Mouse (Mus musculus) heart, postnatal 0 days (tissue): Measurements from ENCODE around the gene Ntng1. TPM values are rescaled to one million over a fixed set of nuclear protein-coding genes. Genes with fewer than 3 reads are reported as not detected.

Experiments used
- ATAC-seq: fragments of 200-750 bp; cut with Nextera tagmentation; 2 replicates; pipeline ENCODE4 v1.8.0; 2017; ENCODE audit warnings: low read depth, moderate number of reproducible peaks, moderate library complexity; ENCODE audit not compliant: insufficient read depth
- DNase-seq: peaks from one replicate; pipeline ENCODE4 v3.0.0-alpha.2; 2016; ENCODE audit warnings: low spot score
- H3K27ac ChIP-seq: fragments of 300-500 bp; sonication (generic); 2 replicates; pipeline ENCODE4 v1.5.1; 2014; ENCODE audit warnings: low read depth, mild to moderate bottlenecking
- H3K27me3 ChIP-seq: fragments of 300-500 bp; sonication (generic); 2 replicates; pipeline ENCODE4 v1.6.1; 2014; ENCODE audit warnings: low read length, mixed read lengths; ENCODE audit not compliant: control insufficient read depth, insufficient read depth
- H3K36me3 ChIP-seq: fragments of 300-500 bp; sonication (generic); replicated peaks from 2 replicates; pipeline ENCODE4 v1.6.1; 2014; ENCODE audit warnings: low read length, mixed read lengths; ENCODE audit not compliant: control insufficient read depth, insufficient read depth
- H3K4me1 ChIP-seq: fragments of 300-500 bp; sonication (generic); 2 replicates; pipeline ENCODE4 v1.6.1; 2014; ENCODE audit warnings: antibody characterized with exemption; ENCODE audit not compliant: control insufficient read depth, insufficient read depth
- H3K4me2 ChIP-seq: fragments of 300-500 bp; sonication (generic); 2 replicates; pipeline ENCODE4 v1.6.1; 2014; ENCODE audit warnings: low read depth, mild to moderate bottlenecking, low read length, moderate library complexity
- H3K4me3 ChIP-seq: fragments of 300-500 bp; sonication (generic); 2 replicates; pipeline ENCODE4 v1.5.1; 2014; ENCODE audit warnings: low read depth, low read length
- H3K9ac ChIP-seq: fragments of 300-500 bp; sonication (generic); replicated peaks from 2 replicates; pipeline ENCODE4 v1.6.1; 2014; ENCODE audit warnings: low read depth, low read length, mixed read lengths
- H3K9me3 ChIP-seq: fragments of 300-500 bp; sonication (generic); replicated peaks from 2 replicates; pipeline ENCODE4 v1.6.1; 2016; ENCODE audit warnings: low read length; ENCODE audit not compliant: control insufficient read depth
- CTCF ChIP-seq: IDR thresholded peaks from 2 replicates; pipeline ENCODE4 v1.5.1; 2016; ENCODE audit warnings: antibody characterized with exemption, control low read depth, low read depth
- EP300 ChIP-seq: IDR thresholded peaks from 2 replicates; pipeline ENCODE4 v1.6.1; 2016; ENCODE audit warnings: antibody characterized with exemption, low read depth
- WGBS: fragments of 180-500 bp; shearing (Covaris S2); extraction: QIAGEN DNeasy Blood & Tissue Kit; methylation state at CpG from one replicate; pipeline ENCODE4 v1.1.7; 2014; 5-methylcytosine and 5-hydroxymethylcytosine counted together
- polyA plus RNA-seq: library from polyadenylated mRNA; unstranded; fragments of >200 nt; fragmentation: Nextera tagmentation; extraction: Ambion mirVana; gene quantifications from 2 replicates; pipeline ENCODE4 v1.2.1, GENCODE M21; 2015
- total RNA-seq: library from RNA; depleted of rRNA; stranded (reverse); fragments of >200 nt; gene quantifications from 2 replicates; pipeline ENCODE4 v1.2.3, GENCODE M21; 2014; ENCODE audit warnings: low replicate concordance

The Ntng1 gene
- total and polyA plus RNA-seq, 2 experiments from 2014 or later = 0.12 to 0.65 TPM

- no peaks in the 10 kb centered on the region for H3K27me3 ChIP-seq
- H3K4me1 ChIP-seq = no peaks in the 10 kb centered on the region
- H3K9me3 ChIP-seq = no peaks in the 10 kb centered on the region
- no peak overlapping the region for H3K9ac ChIP-seq
- no peak overlapping the region for H3K4me3 ChIP-seq
- 82% methylated on average over 2 of the region's 2 CpGs for WGBS
- TF ChIP-seq CTCF = no peak
- no peak for TF ChIP-seq EP300
- H3K4me2 ChIP-seq = no peak overlapping the region
- no peak overlapping the region for H3K27ac ChIP-seq
- H3K36me3 ChIP-seq = no peaks in the 10 kb centered on the region
- DNase-seq = no peak
- no peak for ATAC-seq
Measured at GRCm38 (mm10) chr3:110054125-110054524, 89.7 kb downstream of the Ntng1 start.

GRCm38 (mm10) chr3:110048152-110048551 is 95.7 kb downstream of the Ntng1 start:
- no peaks in the 10 kb centered on the region for H3K36me3 ChIP-seq
- WGBS = 76% methylated on average over 6 of the region's 6 CpGs
- no peak overlapping the region for H3K27ac ChIP-seq
- no peaks in the 10 kb centered on the region for H3K9me3 ChIP-seq
- TF ChIP-seq CTCF = no peak
- TF ChIP-seq EP300 = no peak
- H3K4me3 ChIP-seq = no peak overlapping the region
- DNase-seq (no peak), ATAC-seq (no peak)
- no peaks in the 10 kb centered on the region for H3K4me1 ChIP-seq
- no peak overlapping the region for H3K9ac ChIP-seq
- no peak overlapping the region for H3K4me2 ChIP-seq
- no peaks in the 10 kb centered on the region for H3K27me3 ChIP-seq

DNA sequence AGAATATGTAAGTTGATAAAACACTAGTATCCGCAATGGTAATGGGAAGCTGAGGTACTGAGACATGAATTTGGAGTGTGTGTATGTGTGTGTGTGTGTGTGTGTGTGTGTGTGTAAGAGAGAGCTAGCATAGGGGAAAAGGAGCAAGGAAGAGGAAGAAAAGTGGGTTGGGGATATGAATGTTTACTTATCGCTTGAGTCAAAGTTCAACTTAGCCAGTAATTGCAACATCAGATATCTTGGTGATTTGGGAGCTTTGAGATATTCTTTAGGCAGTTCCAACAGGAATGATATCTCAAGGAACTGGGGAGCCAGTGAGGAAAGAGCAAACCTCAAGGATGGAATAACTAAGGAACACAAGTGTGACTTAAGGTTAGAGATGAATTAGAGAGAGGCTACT is 97.1 kb downstream of the Ntng1 start:
- DNase-seq (no peak), ATAC-seq (no peak)
- no peaks in the 10 kb centered on the region for H3K4me1 ChIP-seq
- WGBS = 83% methylated on average over 2 of the region's 2 CpGs
- H3K9me3 ChIP-seq = no peaks in the 10 kb centered on the region
- TF ChIP-seq EP300 = no peak
- TF ChIP-seq CTCF = no peak
- no peaks in the 10 kb centered on the region for H3K36me3 ChIP-seq
- no peak overlapping the region for H3K4me3 ChIP-seq
- no peak overlapping the region for H3K27ac ChIP-seq
- no peak overlapping the region for H3K9ac ChIP-seq
- H3K27me3 ChIP-seq = no peaks in the 10 kb centered on the region
- no peak overlapping the region for H3K4me2 ChIP-seq

GRCm38 (mm10) chr3:110044209-110044608 is 99.6 kb downstream of the Ntng1 start:
- no peak overlapping the region for H3K4me3 ChIP-seq
- H3K4me2 ChIP-seq = no peak overlapping the region
- no peak for DNase-seq
- H3K27me3 ChIP-seq = no peaks in the 10 kb centered on the region
- no peak for ATAC-seq
- H3K9ac ChIP-seq = no peak overlapping the region
- TF ChIP-seq CTCF (no peak), EP300 (no peak)
- no peaks in the 10 kb centered on the region for H3K4me1 ChIP-seq
- H3K27ac ChIP-seq = no peak overlapping the region
- WGBS = 73% methylated on average over 2 of the region's 2 CpGs
- no peaks in the 10 kb centered on the region for H3K9me3 ChIP-seq
- H3K36me3 ChIP-seq = no peaks in the 10 kb centered on the region

- H3K9ac ChIP-seq = no peak overlapping the region
- no peak overlapping the region for H3K27ac ChIP-seq
- H3K4me3 ChIP-seq = no peak overlapping the region
- H3K27me3 ChIP-seq = no peaks in the 10 kb centered on the region
- no peak for DNase-seq
- H3K4me1 ChIP-seq = no peaks in the 10 kb centered on the region
- 94% methylated on average over 1 of the region's 1 CpGs for WGBS
- H3K4me2 ChIP-seq = no peak overlapping the region
- H3K36me3 ChIP-seq = no peaks in the 10 kb centered on the region
- no peak for TF ChIP-seq EP300
- no peak for ATAC-seq
- no peaks in the 10 kb centered on the region for H3K9me3 ChIP-seq
Measured at GRCm38 (mm10) chr3:110043641-110044187, 100.1 kb downstream of the Ntng1 start.
